Mouse (Mus musculus) small intestine, adult 2 months (tissue): ENCODE results near the gene Nudt14.

ENCODE experiments used
- CTCF ChIP-seq: fragments of 200-500 bp; IDR thresholded peaks from 2 replicates; pipeline ENCODE4 v1.5.1; 2012; ENCODE audit warnings: low read depth, mild to moderate bottlenecking, control low read depth, inconsistent platforms, low read length, moderate library complexity, mixed read lengths; ENCODE audit not compliant: insufficient replicate concordance, insufficient read length; ENCODE audit errors: extremely low read depth
- POLR2A ChIP-seq: fragments of 200-500 bp; IDR thresholded peaks from 2 replicates; pipeline ENCODE4 v1.6.1; 2012; ENCODE audit warnings: low read depth, mild to moderate bottlenecking, control low read depth, inconsistent platforms, low read length, moderate library complexity

DNA sequence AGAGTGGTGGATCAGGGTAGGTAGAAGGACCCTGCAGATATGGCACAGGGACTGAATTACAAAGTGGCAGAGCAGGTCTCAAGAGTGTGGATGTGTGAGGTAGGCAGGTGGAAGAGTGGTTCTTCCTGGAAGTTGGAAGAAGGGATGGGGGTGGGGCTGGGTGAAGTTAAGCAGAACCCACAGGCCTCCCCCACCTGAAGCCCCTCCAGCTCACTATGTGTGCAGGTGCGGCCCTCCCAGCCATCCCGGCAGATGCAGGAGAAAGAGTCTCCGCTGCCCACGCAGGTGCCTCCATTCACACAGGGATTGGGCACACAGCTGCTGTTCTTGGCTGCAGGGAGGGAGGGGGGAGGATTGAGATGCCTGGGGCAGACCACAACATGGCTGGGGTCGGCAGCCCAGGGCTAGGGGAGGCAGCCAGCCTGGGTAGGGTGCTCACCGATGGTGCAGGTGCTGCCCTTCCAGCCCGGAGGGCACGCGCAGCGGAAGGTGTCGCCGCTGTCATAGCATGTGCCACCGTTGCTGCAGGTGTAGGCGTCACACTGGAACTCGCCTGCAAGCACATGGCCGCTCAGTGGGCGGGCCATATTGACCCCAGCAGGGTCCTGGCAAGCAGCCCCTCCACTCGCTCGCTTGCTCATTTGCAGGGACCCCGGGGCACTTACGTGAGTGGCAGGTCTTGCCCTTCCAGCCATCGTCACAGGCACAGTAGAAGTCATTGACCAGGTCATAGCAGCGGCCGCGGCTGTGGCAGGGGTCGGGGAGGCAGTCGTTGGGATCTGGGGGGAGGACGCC, 28.8 kb downstream of the Nudt14 start:
- TF ChIP-seq CTCF (no peak), POLR2A (no peak)
